In the genomic region with DNA sequence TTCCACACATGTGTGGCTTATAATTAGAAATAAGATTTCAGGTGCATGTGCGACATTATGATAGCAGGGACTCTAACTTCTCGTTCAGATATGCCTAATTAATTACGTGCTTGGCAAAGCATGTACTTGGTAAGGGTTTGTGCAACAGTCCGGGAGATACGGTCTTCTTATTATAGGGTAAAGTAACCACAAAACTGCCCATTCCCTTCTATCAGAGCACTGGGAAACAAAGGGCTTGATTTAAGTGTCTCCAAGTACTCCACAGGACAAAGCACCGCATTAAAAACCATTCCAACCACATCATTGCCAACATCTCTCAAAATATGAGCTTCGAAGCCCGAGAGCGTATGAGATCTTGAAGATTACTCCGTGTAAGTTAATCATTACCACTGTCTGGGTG, we compare ENCODE assay signal across 10 mouse cellular contexts.
DNase-seq lines count a peak whose midpoint lies in the region; ATAC-seq and TF ChIP-seq lines count a peak whose summit lies in the region.
"Had no signal": no experiment of that assay in that cellular context is flagged by ENCODE, and none has a peak within 500 bp of the region (broad histone marks: within the 10 kb centered on the region; RNA-seq: fewer than 3 reads in every experiment).

No protein-coding gene starts in this region.

- H3K4me2 ChIP-seq in hindbrain, embryonic 12.5 days (replicated peaks) = no peak overlapping the region
- no peak overlapping the region for H3K4me2 ChIP-seq in midbrain, embryonic 14.5 days (ENCODE audit: low read length)
- H3K4me2 ChIP-seq in lung, postnatal 0 days (replicated peaks; ENCODE audit: low read depth, low read length) = no peak overlapping the region
- H3K4me2 ChIP-seq: liver, embryonic 11.5 days had no signal

- H3K36me3 ChIP-seq in hindbrain, embryonic 12.5 days = no peaks in the 10 kb centered on the region
- H3K36me3 ChIP-seq in midbrain, embryonic 14.5 days (ENCODE audit: control insufficient read depth, insufficient read depth, low read length) = no peaks in the 10 kb centered on the region
- no peaks in the 10 kb centered on the region for H3K36me3 ChIP-seq in lung, postnatal 0 days (ENCODE audit: insufficient read depth, low read length)

- H3K27ac ChIP-seq in layer of hippocampus, adult 2 months = 0 out of 2 replicates have a peak overlapping the region, but pooled peaks have one; percentile 32
- no peak overlapping the region; the same call in 1 of the 2 replicates for H3K27ac ChIP-seq in hindbrain, embryonic 12.5 days
- H3K27ac ChIP-seq in midbrain, embryonic 14.5 days (replicated peaks; ENCODE audit: low read depth, low read length) = peak overlapping the region; percentile 33; the same call in 1 of the 2 replicates
- H3K27ac ChIP-seq in lung, postnatal 0 days (ENCODE audit: low read length) = no peak overlapping the region

- TF ChIP-seq CTCF in layer of hippocampus, adult 2 months (conservative IDR thresholded peaks at IDR 0.05) = no peak
- TF ChIP-seq CTCF in lung, postnatal 0 days (IDR thresholded peaks at IDR 0.05) = no peak

- no peaks in the 10 kb centered on the region; the same call in 1 of the 2 replicates for H3K9me3 ChIP-seq in hindbrain, embryonic 12.5 days (replicated peaks)
- H3K9me3 ChIP-seq in midbrain, embryonic 14.5 days (ENCODE audit: control insufficient read depth, low read length) = no peaks in the 10 kb centered on the region
- no peaks in the 10 kb centered on the region for H3K9me3 ChIP-seq in lung, postnatal 0 days (ENCODE audit: low read length)

- ATAC-seq in hindbrain, embryonic 12.5 days (ENCODE audit: low FRiP score) = peak; percentile 34; the same call in 1 of the 2 replicates
- no peak for ATAC-seq in midbrain, embryonic 14.5 days (ENCODE audit: low FRiP score, low TSS enrichment)
- ATAC-seq in lung, postnatal 0 days = no peak

- peak overlapping the region; percentile 32; the same call in 1 of the 2 replicates for H3K4me3 ChIP-seq in layer of hippocampus, adult 2 months
- no peak overlapping the region for H3K4me3 ChIP-seq in hindbrain, embryonic 12.5 days
- no peak overlapping the region for H3K4me3 ChIP-seq in midbrain, embryonic 14.5 days (replicated peaks; ENCODE audit: low read depth, low read length)
- no peak overlapping the region for H3K4me3 ChIP-seq in lung, postnatal 0 days (ENCODE audit: low read depth, low read length)

- TF ChIP-seq EP300 in lung, postnatal 0 days (IDR thresholded peaks at IDR 0.05) = no peak

- H3K4me1 ChIP-seq in hindbrain, embryonic 12.5 days = 0 out of 2 replicates have a peak, but pooled peaks cover 2% of the 10 kb centered on the region
- H3K4me1 ChIP-seq in midbrain, embryonic 14.5 days (ENCODE audit: control insufficient read depth, insufficient read depth, low read length) = no peaks in the 10 kb centered on the region
- H3K4me1 ChIP-seq in lung, postnatal 0 days (ENCODE audit: insufficient read depth, low read depth, low read length) = no peaks in the 10 kb centered on the region

- WGBS in hindbrain, embryonic 12.5 days = 64% methylated on average over 10 of the region's 10 CpGs
- 73% methylated on average over 10 of the region's 10 CpGs for WGBS in midbrain, embryonic 14.5 days
- WGBS in lung, postnatal 0 days = 75% methylated on average over 10 of the region's 10 CpGs

- no peak for DNase-seq in layer of hippocampus, adult 2 months (ENCODE audit: low spot score in 2 of 2)
- DNase-seq in layer of hippocampus, postnatal 10 days (ENCODE audit: low spot score in 2 of 2) = no peak
- peak; percentile 23 for DNase-seq in midbrain, embryonic 14.5 days
- peak; percentile 9 for DNase-seq in telencephalon, adult 2 months (ENCODE audit: low read depth, low spot score)
- no peak for DNase-seq in left cerebral cortex, adult 8-10 months (ENCODE audit: low spot score in 2 of 2)
- no peak for DNase-seq in heart, adult 8-10 months (ENCODE audit: low spot score)
- DNase-seq in lung, postnatal 0 days (ENCODE audit: low spot score) = no peak
- DNase-seq: cerebellum, adult 11-12 months had no signal

- H3K27me3 ChIP-seq in hindbrain, embryonic 12.5 days = no peaks in the 10 kb centered on the region
- no peaks in the 10 kb centered on the region for H3K27me3 ChIP-seq in midbrain, embryonic 14.5 days (ENCODE audit: control insufficient read depth, insufficient read depth, low read length)
- H3K27me3 ChIP-seq in lung, postnatal 0 days (replicated peaks; ENCODE audit: insufficient read depth, low read length) = no peaks in the 10 kb centered on the region

- no peak overlapping the region for H3K9ac ChIP-seq in hindbrain, embryonic 12.5 days
- H3K9ac ChIP-seq in midbrain, embryonic 14.5 days (replicated peaks; ENCODE audit: low read length) = no peak overlapping the region
- H3K9ac ChIP-seq in lung, postnatal 0 days (replicated peaks; ENCODE audit: low read depth) = no peak overlapping the region

Comparison
In these comparisons a context has a peak if more than half of its experiments do, and no peak if none do; other contexts are left out.
1. DNase-seq: peak in midbrain, embryonic 14.5 days (single experiment) and telencephalon, adult 2 months (single experiment); none in layer of hippocampus, adult 2 months (0 of 2), layer of hippocampus, postnatal 10 days (0 of 2), left cerebral cortex, adult 8-10 months (0 of 2), heart, adult 8-10 months (single experiment) and lung, postnatal 0 days (single experiment).
2. H3K27ac ChIP-seq: peak in layer of hippocampus, adult 2 months (single experiment) and midbrain, embryonic 14.5 days (single experiment); none in hindbrain, embryonic 12.5 days (single experiment) and lung, postnatal 0 days (single experiment).